Mouse (Mus musculus) small intestine, adult 2 months (tissue): Measurements from ENCODE around the gene Ankrd53.

Experiments used
- CTCF ChIP-seq: fragments of 200-500 bp; IDR thresholded peaks from 2 replicates; pipeline ENCODE4 v1.5.1; 2012; ENCODE audit warnings: low read depth, mild to moderate bottlenecking, control low read depth, inconsistent platforms, low read length, moderate library complexity, mixed read lengths; ENCODE audit not compliant: insufficient replicate concordance, insufficient read length; ENCODE audit errors: extremely low read depth
- POLR2A ChIP-seq: fragments of 200-500 bp; IDR thresholded peaks from 2 replicates; pipeline ENCODE4 v1.6.1; 2012; ENCODE audit warnings: low read depth, mild to moderate bottlenecking, control low read depth, inconsistent platforms, low read length, moderate library complexity

- no peak for TF ChIP-seq POLR2A
- no peak for TF ChIP-seq CTCF
Observed at GRCm38 (mm10) chr6:83791251-83791890, 28.9 kb downstream of the Ankrd53 start.
